Mouse (Mus musculus): ENCODE measurements around the gene Mto1. TPM values are rescaled to one million over a fixed set of nuclear protein-coding genes. Genes with fewer than 3 reads are reported as not detected.

The Mto1 gene
- polyA plus RNA-seq, 2 experiments: 14.0 to 17.7 TPM

DNA sequence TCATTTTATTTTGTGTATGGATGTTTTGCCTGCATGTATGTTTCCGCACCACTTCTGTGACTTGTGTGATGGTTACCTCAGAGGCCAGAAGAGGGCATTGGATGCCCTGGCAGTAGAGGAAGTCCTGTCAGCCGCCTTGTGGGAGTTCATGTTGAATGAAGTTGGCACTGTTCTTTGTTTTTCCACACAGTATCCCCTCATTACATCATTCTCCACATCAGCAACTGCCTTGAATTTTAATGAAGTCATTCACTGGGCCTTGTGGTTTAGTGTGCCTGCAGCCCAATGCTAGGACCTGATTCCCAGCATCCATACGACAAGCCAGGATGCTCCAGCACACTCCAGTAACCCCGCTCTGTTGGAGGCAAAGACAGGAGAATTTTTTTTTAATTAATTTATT is 53.3 kb downstream of the Mto1 start:
- ATAC-seq (ENCODE audit: insufficient read depth) (no peak), DNase-seq (ENCODE audit: low read depth in 3 of 3, low spot score in 3 of 3) (no peak)
- no peak for TF ChIP-seq CTCF (IDR thresholded peaks at IDR 0.05; ENCODE audit: low read depth)
- Histone ChIP-seq H3K9me3 (ENCODE audit: control insufficient read depth, low read length) (no peaks in the 10 kb centered on the region), H3K4me3 (ENCODE audit: insufficient read depth in 1 of 2, low read depth in 2 of 2, low read length in 2 of 2) (no peak overlapping the region), H3K27me3 (ENCODE audit: control insufficient read depth, insufficient read depth, low read length) (no peaks in the 10 kb centered on the region), H3K4me2 (ENCODE audit: low read depth) (no peak overlapping the region), H3K4me1 (replicated peaks; ENCODE audit: control insufficient read depth in 2 of 2, insufficient read depth in 2 of 2, low read length in 1 of 2) (peaks cover 6 to 12% of the 10 kb centered on the region in 2 experiments), H3K27ac (no peak overlapping the region), H3K36me3 (replicated peaks; ENCODE audit: control insufficient read depth, insufficient read depth, low read depth) (no peaks in the 10 kb centered on the region), H3K9ac (replicated peaks) (no peak overlapping the region)
- WGBS (ENCODE audit: insufficient replicate concordance): 77% methylated on average over 4 of the region's 4 CpGs

GRCm38 (mm10) chr9:78503223-78504079 is 55.4 kb downstream of the Mto1 start:
- no peak overlapping the region for H3K4me2 ChIP-seq (ENCODE audit: low read depth)
- TF ChIP-seq EP300 (IDR thresholded peaks at IDR 0.05; ENCODE audit: low read depth): no peak
- H3K9me3 ChIP-seq (ENCODE audit: control insufficient read depth, low read length): no peaks in the 10 kb centered on the region
- no peaks in the 10 kb centered on the region for H3K27me3 ChIP-seq (ENCODE audit: control insufficient read depth, insufficient read depth, low read length)
- H3K27ac ChIP-seq: no peak overlapping the region
- peaks cover 10 to 17% of the 10 kb centered on the region in 2 experiments for H3K4me1 ChIP-seq (replicated peaks; ENCODE audit: control insufficient read depth in 2 of 2, insufficient read depth in 2 of 2, low read length in 1 of 2)
- H3K4me3 ChIP-seq (ENCODE audit: insufficient read depth in 1 of 2, low read depth in 2 of 2, low read length in 2 of 2): no peak overlapping the region
- H3K36me3 ChIP-seq (replicated peaks; ENCODE audit: control insufficient read depth, insufficient read depth, low read depth): no peaks in the 10 kb centered on the region
- H3K9ac ChIP-seq (replicated peaks): no peak overlapping the region
- ATAC-seq (ENCODE audit: insufficient read depth): no peak
- DNase-seq (ENCODE audit: low read depth in 3 of 3, low spot score in 3 of 3): no peak
- WGBS (ENCODE audit: insufficient replicate concordance): 31% methylated on average over 6 of the region's 6 CpGs

- TF ChIP-seq EP300 (IDR thresholded peaks at IDR 0.05; ENCODE audit: low read depth) (no peak), CTCF (IDR thresholded peaks at IDR 0.05; ENCODE audit: low read depth) (no peak)
- no peak overlapping the region for H3K4me3 ChIP-seq (ENCODE audit: insufficient read depth in 1 of 2, low read depth in 2 of 2, low read length in 2 of 2)
- whole genome bisulfite sequencing (ENCODE audit: insufficient replicate concordance): 55% methylated on average over 4 of the region's 4 CpGs
- H3K9me3 ChIP-seq (ENCODE audit: control insufficient read depth, low read length): no peaks in the 10 kb centered on the region
- H3K27ac ChIP-seq: no peak overlapping the region
- DNase-seq (ENCODE audit: low read depth in 3 of 3, low spot score in 3 of 3) (no peak), ATAC-seq (ENCODE audit: insufficient read depth) (no peak)
- peaks cover 10 to 17% of the 10 kb centered on the region in 2 experiments for H3K4me1 ChIP-seq (replicated peaks; ENCODE audit: control insufficient read depth in 2 of 2, insufficient read depth in 2 of 2, low read length in 1 of 2)
- H3K4me2 ChIP-seq (ENCODE audit: low read depth): no peak overlapping the region
- H3K36me3 ChIP-seq (replicated peaks; ENCODE audit: control insufficient read depth, insufficient read depth, low read depth): no peaks in the 10 kb centered on the region
- H3K9ac ChIP-seq (replicated peaks): no peak overlapping the region
- no peaks in the 10 kb centered on the region for H3K27me3 ChIP-seq (ENCODE audit: control insufficient read depth, insufficient read depth, low read length)
Measured at GRCm38 (mm10) chr9:78504133-78504532, 56.1 kb downstream of the Mto1 start.

GRCm38 (mm10) chr9:78504679-78505078 is 56.7 kb downstream of the Mto1 start:
- Histone ChIP-seq H3K27ac (no peak overlapping the region), H3K9ac (replicated peaks) (no peak overlapping the region), H3K36me3 (replicated peaks; ENCODE audit: control insufficient read depth, insufficient read depth, low read depth) (no peaks in the 10 kb centered on the region), H3K4me1 (replicated peaks; ENCODE audit: control insufficient read depth in 2 of 2, insufficient read depth in 2 of 2, low read length in 1 of 2) (peaks cover 10 to 17% of the 10 kb centered on the region in 2 experiments), H3K9me3 (ENCODE audit: control insufficient read depth, low read length) (no peaks in the 10 kb centered on the region), H3K4me2 (ENCODE audit: low read depth) (no peak overlapping the region), H3K27me3 (ENCODE audit: control insufficient read depth, insufficient read depth, low read length) (no peaks in the 10 kb centered on the region), H3K4me3 (ENCODE audit: insufficient read depth in 1 of 2, low read depth in 2 of 2, low read length in 2 of 2) (no peak overlapping the region)
- whole genome bisulfite sequencing (ENCODE audit: insufficient replicate concordance): 56% methylated on average over 3 of the region's 3 CpGs
- DNase-seq (ENCODE audit: low read depth in 3 of 3, low spot score in 3 of 3) (no peak), ATAC-seq (ENCODE audit: insufficient read depth) (no peak)
- TF ChIP-seq EP300 (IDR thresholded peaks at IDR 0.05; ENCODE audit: low read depth): no peak
- no peak for TF ChIP-seq CTCF (IDR thresholded peaks at IDR 0.05; ENCODE audit: low read depth)

DNA sequence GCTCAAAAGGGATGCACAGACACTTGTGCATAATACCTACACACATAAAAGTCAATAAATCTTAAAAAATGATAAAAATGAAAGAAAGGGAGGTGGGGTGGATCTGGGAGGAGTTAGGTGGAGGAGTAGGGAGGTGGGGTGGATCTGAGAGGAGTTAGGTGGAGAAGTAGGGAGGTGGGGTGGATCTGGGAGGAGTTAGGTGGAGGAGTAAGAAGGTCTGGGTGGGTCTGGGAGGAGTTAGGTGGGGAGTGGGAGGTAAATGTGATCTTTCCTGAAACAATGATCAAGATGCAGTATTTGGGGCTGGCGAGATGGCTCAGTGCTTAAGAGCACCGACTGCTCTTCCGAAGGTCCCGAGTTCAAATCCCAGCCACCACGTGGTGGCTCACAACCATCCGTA is 57.2 kb downstream of the Mto1 start:
- H3K36me3 ChIP-seq (replicated peaks; ENCODE audit: control insufficient read depth, insufficient read depth, low read depth): no peaks in the 10 kb centered on the region
- no peak overlapping the region for H3K4me2 ChIP-seq (ENCODE audit: low read depth)
- H3K27ac ChIP-seq: no peak overlapping the region
- DNase-seq (ENCODE audit: low read depth in 3 of 3, low spot score in 3 of 3) (no peak), ATAC-seq (ENCODE audit: insufficient read depth) (no peak)
- no peak overlapping the region for H3K9ac ChIP-seq (replicated peaks)
- peaks cover 10 to 17% of the 10 kb centered on the region in 2 experiments for H3K4me1 ChIP-seq (replicated peaks; ENCODE audit: control insufficient read depth in 2 of 2, insufficient read depth in 2 of 2, low read length in 1 of 2)
- TF ChIP-seq EP300 (IDR thresholded peaks at IDR 0.05; ENCODE audit: low read depth): no peak
- TF ChIP-seq CTCF (IDR thresholded peaks at IDR 0.05; ENCODE audit: low read depth): no peak
- H3K4me3 ChIP-seq (ENCODE audit: insufficient read depth in 1 of 2, low read depth in 2 of 2, low read length in 2 of 2): no peak overlapping the region
- 76% methylated on average over 6 of the region's 6 CpGs for WGBS (ENCODE audit: insufficient replicate concordance)
- H3K27me3 ChIP-seq (ENCODE audit: control insufficient read depth, insufficient read depth, low read length): no peaks in the 10 kb centered on the region
- no peaks in the 10 kb centered on the region for H3K9me3 ChIP-seq (ENCODE audit: control insufficient read depth, low read length)
